Mouse (Mus musculus): ENCODE measurements around the gene Bsn. TPM values are rescaled to one million over a fixed set of nuclear protein-coding genes. Genes with fewer than 3 reads are reported as not detected.

The Bsn gene
- total and polyA plus RNA-seq, 3 experiments = 2.8 to 7.9 (median 5.0) TPM

DNA sequence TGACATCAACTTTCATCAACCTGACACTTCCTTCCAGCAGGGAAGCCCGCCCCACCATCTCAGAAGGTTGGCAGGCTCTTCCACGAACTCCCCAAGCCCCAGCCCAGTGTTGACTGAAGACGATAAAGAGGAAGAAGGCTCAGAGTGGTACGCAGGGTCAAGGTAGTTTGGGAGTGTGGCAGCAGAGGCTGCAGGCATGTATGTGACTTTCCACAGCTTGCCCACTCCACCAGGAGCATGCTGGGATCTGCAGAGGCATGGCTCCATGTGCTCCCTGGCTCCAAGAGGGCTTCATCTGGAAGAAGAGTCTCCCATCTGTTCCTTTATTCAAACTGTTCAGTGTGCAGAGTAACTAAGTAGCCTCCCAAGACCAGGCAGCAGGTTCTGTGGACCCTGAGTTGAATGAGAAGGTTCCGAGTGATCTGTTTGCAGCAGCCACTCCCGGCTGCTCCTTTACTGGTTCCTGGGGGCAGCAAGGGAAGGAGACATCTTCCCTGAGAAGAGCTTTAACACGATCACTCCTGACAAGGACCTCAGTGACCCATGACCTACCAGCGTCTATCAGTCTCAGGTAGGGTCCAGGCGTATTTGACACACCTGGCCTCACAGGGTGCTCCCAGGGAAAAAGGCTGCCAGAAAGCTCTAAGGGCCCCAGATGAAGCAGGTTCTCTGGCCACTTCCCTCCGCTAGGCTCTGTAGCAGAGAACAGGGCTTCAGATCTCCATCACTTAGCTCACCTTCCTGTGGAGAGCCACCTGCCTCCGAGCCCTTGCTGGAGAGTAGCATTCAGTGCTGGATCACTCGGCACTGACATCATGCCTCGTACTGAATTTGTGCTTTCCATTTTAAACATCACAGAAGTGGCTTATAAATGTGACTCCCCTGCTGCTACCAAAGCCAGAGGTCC, 60.9 kb downstream of the Bsn start:
- Histone ChIP-seq H3K9me3 (replicated peaks) (no peaks in the 10 kb centered on the region), H3K36me3 (replicated peaks) (no peaks in the 10 kb centered on the region), H3K27me3 (ENCODE audit: insufficient read depth, low read length) (peaks cover 60% of the 10 kb centered on the region), H3K4me1 (ENCODE audit: insufficient read depth, low read depth, low read length) (peaks cover 26% of the 10 kb centered on the region), H3K4me3 (ENCODE audit: low read depth, low read length) (no peak overlapping the region)
- TF ChIP-seq GATA1 (IDR thresholded peaks at IDR 0.05; ENCODE audit: borderline replicate concordance, low read length) = no peak
- no peak for TF ChIP-seq TAL1 (conservative IDR thresholded peaks at IDR 0.05; ENCODE audit: low read depth, low read length)
- no peak for TF ChIP-seq POLR2AphosphoS5 (IDR thresholded peaks at IDR 0.05; ENCODE audit: insufficient replicate concordance, low read depth, low read length)
- TF ChIP-seq GATA2 (IDR thresholded peaks at IDR 0.05; ENCODE audit: borderline replicate concordance, low read depth, low read length) = no peak
- no peak for TF ChIP-seq CTCF (IDR thresholded peaks at IDR 0.05; ENCODE audit: low read depth, low read length)
- DNase-seq (ENCODE audit: low spot score) (no peak), ATAC-seq (ENCODE audit: extremely low read depth, insufficient number of reproducible peaks, low FRiP score, poor library complexity, severe bottlenecking) (no peak)

DNA sequence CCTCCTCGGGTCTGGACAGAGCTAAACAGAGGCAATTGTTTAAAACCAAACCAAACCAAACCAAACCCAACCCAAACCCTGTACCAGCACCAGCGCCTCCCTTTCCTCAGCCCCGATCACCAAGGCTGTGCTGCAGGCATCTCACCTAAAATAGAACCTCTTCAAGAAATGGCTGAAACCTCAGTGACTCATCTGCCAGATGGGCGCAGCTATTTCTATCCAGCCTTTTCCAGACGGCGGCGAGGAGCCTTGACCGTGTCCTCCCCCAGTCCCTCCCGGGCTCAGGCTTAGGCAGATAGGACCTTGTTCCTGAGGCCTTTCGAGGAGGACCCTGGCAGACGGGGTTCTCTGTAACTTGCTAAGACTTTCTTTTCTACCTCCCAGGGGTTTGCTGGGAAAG, 61.9 kb downstream of the Bsn start:
- H3K4me1 ChIP-seq (ENCODE audit: insufficient read depth, low read depth, low read length) = peaks cover 21% of the 10 kb centered on the region
- H3K36me3 ChIP-seq (replicated peaks) = no peaks in the 10 kb centered on the region
- DNase-seq (ENCODE audit: low spot score) = no peak
- ATAC-seq (ENCODE audit: extremely low read depth, insufficient number of reproducible peaks, low FRiP score, poor library complexity, severe bottlenecking) = no peak
- TF ChIP-seq GATA1 (IDR thresholded peaks at IDR 0.05; ENCODE audit: borderline replicate concordance, low read length) = no peak
- TF ChIP-seq CTCF (IDR thresholded peaks at IDR 0.05; ENCODE audit: low read depth, low read length) = no peak
- no peak for TF ChIP-seq GATA2 (IDR thresholded peaks at IDR 0.05; ENCODE audit: borderline replicate concordance, low read depth, low read length)
- no peak for TF ChIP-seq POLR2AphosphoS5 (IDR thresholded peaks at IDR 0.05; ENCODE audit: insufficient replicate concordance, low read depth, low read length)
- no peak for TF ChIP-seq TAL1 (conservative IDR thresholded peaks at IDR 0.05; ENCODE audit: low read depth, low read length)
- H3K27me3 ChIP-seq (ENCODE audit: insufficient read depth, low read length) = peaks cover 67% of the 10 kb centered on the region
- no peak overlapping the region for H3K4me3 ChIP-seq (ENCODE audit: low read depth, low read length)
- no peaks in the 10 kb centered on the region for H3K9me3 ChIP-seq (replicated peaks)

- peaks cover 74% of the 10 kb centered on the region for H3K27me3 ChIP-seq (ENCODE audit: insufficient read depth, low read length)
- TF ChIP-seq GATA1 (IDR thresholded peaks at IDR 0.05; ENCODE audit: borderline replicate concordance, low read length) (no peak), TAL1 (conservative IDR thresholded peaks at IDR 0.05; ENCODE audit: low read depth, low read length) (no peak), POLR2AphosphoS5 (IDR thresholded peaks at IDR 0.05; ENCODE audit: insufficient replicate concordance, low read depth, low read length) (no peak), CTCF (IDR thresholded peaks at IDR 0.05; ENCODE audit: low read depth, low read length) (no peak), GATA2 (IDR thresholded peaks at IDR 0.05; ENCODE audit: borderline replicate concordance, low read depth, low read length) (no peak)
- ATAC-seq (ENCODE audit: extremely low read depth, insufficient number of reproducible peaks, low FRiP score, poor library complexity, severe bottlenecking) (no peak), DNase-seq (ENCODE audit: low spot score) (no peak)
- no peak overlapping the region for H3K4me3 ChIP-seq (ENCODE audit: low read depth, low read length)
- H3K9me3 ChIP-seq (replicated peaks) = no peaks in the 10 kb centered on the region
- no peaks in the 10 kb centered on the region for H3K36me3 ChIP-seq (replicated peaks)
- H3K4me1 ChIP-seq (ENCODE audit: insufficient read depth, low read depth, low read length) = peaks cover 14% of the 10 kb centered on the region
Measured at GRCm38 (mm10) chr9:108126436-108127180, 63.6 kb downstream of the Bsn start.

- ATAC-seq (ENCODE audit: extremely low read depth, insufficient number of reproducible peaks, low FRiP score, poor library complexity, severe bottlenecking) (no peak), DNase-seq (ENCODE audit: low spot score) (no peak)
- TF ChIP-seq GATA2 (IDR thresholded peaks at IDR 0.05; ENCODE audit: borderline replicate concordance, low read depth, low read length) = no peak
- no peak for TF ChIP-seq TAL1 (conservative IDR thresholded peaks at IDR 0.05; ENCODE audit: low read depth, low read length)
- no peak for TF ChIP-seq POLR2AphosphoS5 (IDR thresholded peaks at IDR 0.05; ENCODE audit: insufficient replicate concordance, low read depth, low read length)
- TF ChIP-seq CTCF (IDR thresholded peaks at IDR 0.05; ENCODE audit: low read depth, low read length) = no peak
- TF ChIP-seq GATA1 (IDR thresholded peaks at IDR 0.05; ENCODE audit: borderline replicate concordance, low read length) = no peak
Measured at GRCm38 (mm10) chr9:108125731-108126130, 64.5 kb downstream of the Bsn start.

GRCm38 (mm10) chr9:108123916-108124315, 66.3 kb downstream of the Bsn start:
- H3K36me3 ChIP-seq (replicated peaks) = no peaks in the 10 kb centered on the region
- no peak overlapping the region for H3K4me3 ChIP-seq (ENCODE audit: low read depth, low read length)
- TF ChIP-seq CTCF (IDR thresholded peaks at IDR 0.05; ENCODE audit: low read depth, low read length) (no peak), GATA2 (IDR thresholded peaks at IDR 0.05; ENCODE audit: borderline replicate concordance, low read depth, low read length) (no peak), GATA1 (IDR thresholded peaks at IDR 0.05; ENCODE audit: borderline replicate concordance, low read length) (no peak), POLR2AphosphoS5 (IDR thresholded peaks at IDR 0.05; ENCODE audit: insufficient replicate concordance, low read depth, low read length) (no peak), TAL1 (conservative IDR thresholded peaks at IDR 0.05; ENCODE audit: low read depth, low read length) (no peak)
- peaks cover 22% of the 10 kb centered on the region for H3K4me1 ChIP-seq (ENCODE audit: insufficient read depth, low read depth, low read length)
- ATAC-seq (ENCODE audit: extremely low read depth, insufficient number of reproducible peaks, low FRiP score, poor library complexity, severe bottlenecking) (no peak), DNase-seq (ENCODE audit: low spot score) (no peak)
- no peaks in the 10 kb centered on the region for H3K9me3 ChIP-seq (replicated peaks)
- H3K27me3 ChIP-seq (ENCODE audit: insufficient read depth, low read length) = peaks cover 63% of the 10 kb centered on the region

More at GRCm38 (mm10) chr9:108125731-108126130, 64.5 kb downstream of the Bsn start:
- Histone ChIP-seq H3K4me3 (ENCODE audit: low read depth, low read length) (no peak overlapping the region), H3K9me3 (replicated peaks) (no peaks in the 10 kb centered on the region), H3K27me3 (ENCODE audit: insufficient read depth, low read length) (peaks cover 77% of the 10 kb centered on the region), H3K4me1 (ENCODE audit: insufficient read depth, low read depth, low read length) (peaks cover 11% of the 10 kb centered on the region), H3K36me3 (replicated peaks) (no peaks in the 10 kb centered on the region)
